Mouse (Mus musculus): ENCODE data around the gene Kdm4b.
A peak's percentile ranks its signal among the peaks of the same experiment; 100 is the strongest.

Gene Kdm4b

GRCm38 (mm10) chr17:56348128-56348527 lies 22.3 kb downstream of the Kdm4b start:
- DNase-seq (ENCODE audit: low spot score in 2 of 2), result no peak

- DNase-seq (ENCODE audit: low spot score in 2 of 2), result no peak
Measured at GRCm38 (mm10) chr17:56348586-56348985, 22.7 kb downstream of the Kdm4b start.

GRCm38 (mm10) chr17:56350694-56351093 lies 24.8 kb downstream of the Kdm4b start:
- peak; percentile 64 to 83 for DNase-seq (ENCODE audit: low spot score in 2 of 2)

GRCm38 (mm10) chr17:56356921-56357885 lies 31.3 kb downstream of the Kdm4b start:
- DNase-seq (ENCODE audit: low spot score in 2 of 2), result peak; percentile 17 to 45

GRCm38 (mm10) chr17:56359183-56359725 lies 33.4 kb downstream of the Kdm4b start:
- no peak for DNase-seq (ENCODE audit: low spot score in 2 of 2)

- DNase-seq (ENCODE audit: low spot score in 2 of 2), result no peak
Measured at GRCm38 (mm10) chr17:56359864-56360263, 34.0 kb downstream of the Kdm4b start.

GRCm38 (mm10) chr17:56360451-56360850 lies 34.6 kb downstream of the Kdm4b start:
- no peak for DNase-seq (ENCODE audit: low spot score in 2 of 2)

GRCm38 (mm10) chr17:56361542-56361941 lies 35.7 kb downstream of the Kdm4b start:
- no peak for DNase-seq (ENCODE audit: low spot score in 2 of 2)

- DNase-seq (ENCODE audit: low spot score in 2 of 2), result no peak
Measured at GRCm38 (mm10) chr17:56365791-56366673, 40.2 kb downstream of the Kdm4b start.

- no peak for DNase-seq (ENCODE audit: low spot score in 2 of 2)
Measured at GRCm38 (mm10) chr17:56368291-56368790, 42.5 kb downstream of the Kdm4b start.

- DNase-seq (ENCODE audit: low spot score in 2 of 2), result no peak
Measured at GRCm38 (mm10) chr17:56370090-56370489, 44.2 kb downstream of the Kdm4b start.

- DNase-seq (ENCODE audit: low spot score in 2 of 2), result no peak
Measured at GRCm38 (mm10) chr17:56371029-56371660, 45.3 kb downstream of the Kdm4b start.

- DNase-seq (ENCODE audit: low spot score in 2 of 2), result no peak
Measured at GRCm38 (mm10) chr17:56372109-56372508, 46.2 kb downstream of the Kdm4b start.

- no peak for DNase-seq (ENCODE audit: low spot score in 2 of 2)
Measured at GRCm38 (mm10) chr17:56373136-56374034, 47.5 kb downstream of the Kdm4b start.

- DNase-seq (ENCODE audit: low spot score in 2 of 2), result no peak
Measured at GRCm38 (mm10) chr17:56374851-56375250, 49.0 kb downstream of the Kdm4b start.

- DNase-seq (ENCODE audit: low spot score in 2 of 2), result no peak
Measured at GRCm38 (mm10) chr17:56379281-56379834, 53.5 kb downstream of the Kdm4b start.

GRCm38 (mm10) chr17:56380286-56380685 lies 54.4 kb downstream of the Kdm4b start:
- no peak for DNase-seq (ENCODE audit: low spot score in 2 of 2)

GRCm38 (mm10) chr17:56381183-56381582 lies 55.3 kb downstream of the Kdm4b start:
- no peak for DNase-seq (ENCODE audit: low spot score in 2 of 2)

- no peak for DNase-seq (ENCODE audit: low spot score in 2 of 2)
Measured at GRCm38 (mm10) chr17:56382997-56383396, 57.1 kb downstream of the Kdm4b start.

- no peak for DNase-seq (ENCODE audit: low spot score in 2 of 2)
Measured at GRCm38 (mm10) chr17:56384903-56385302, 59.0 kb downstream of the Kdm4b start.
